Mouse (Mus musculus) thymus, adult 2 months (tissue): ENCODE measurements at regions not wholly inside any gene's neighbourhood (a gene's known extent, or its start where the extent isn't known, plus 50 kb on each side); places are given as distances from the start of the nearest gene placed in this dataset.

Experiments used
- CTCF ChIP-seq: fragments of 200-500 bp; IDR thresholded peaks from 2 replicates; pipeline ENCODE4 v1.5.1; 2012; ENCODE audit warnings: mild to moderate bottlenecking, control low read depth, low read length, moderate library complexity, borderline replicate concordance; ENCODE audit not compliant: control insufficient read depth, poor library complexity, insufficient read depth; ENCODE audit errors: extremely low read depth
- POLR2A ChIP-seq: fragments of 200-500 bp; IDR thresholded peaks from 2 replicates; pipeline ENCODE4 v1.6.1; 2012; ENCODE audit warnings: mild to moderate bottlenecking, low read length, control low read depth, moderate library complexity; ENCODE audit not compliant: control insufficient read depth, poor library complexity, insufficient read depth; ENCODE audit errors: extremely low read depth

GRCm38 (mm10) chr14:48024051-48024693, 96.5 kb upstream of the Peli2 start:
- no peak for TF ChIP-seq CTCF
- no peak for TF ChIP-seq POLR2A
